Mouse (Mus musculus): ENCODE measurements around the gene Olfr394. TPM values are rescaled to one million over a fixed set of nuclear protein-coding genes. Genes with fewer than 3 reads are reported as not detected.
"Not testable (repeated sequence)": the region's sequence is repeated elsewhere in the genome, so short reads cannot be mapped to it uniquely, and the experiment has no call there.

Olfr394 gene
- not detected in 2 replicates for polyA plus RNA-seq (2015; fragmentation: Nextera tagmentation; extraction: Ambion mirVana)

- 83% methylated on average over 1 of the region's 1 CpGs for WGBS
- 0 out of 2 replicates have a peak, but pooled peaks cover 2% of the 10 kb centered on the region for H3K9me3 ChIP-seq (replicated peaks; ENCODE audit: control insufficient read depth, low read length)
Observed at GRCm38 (mm10) chr11:73890671-73891070, at the start of gene Olfr394. Gene Olfr394 (minus strand): TSS chr11:73890771.

DNA sequence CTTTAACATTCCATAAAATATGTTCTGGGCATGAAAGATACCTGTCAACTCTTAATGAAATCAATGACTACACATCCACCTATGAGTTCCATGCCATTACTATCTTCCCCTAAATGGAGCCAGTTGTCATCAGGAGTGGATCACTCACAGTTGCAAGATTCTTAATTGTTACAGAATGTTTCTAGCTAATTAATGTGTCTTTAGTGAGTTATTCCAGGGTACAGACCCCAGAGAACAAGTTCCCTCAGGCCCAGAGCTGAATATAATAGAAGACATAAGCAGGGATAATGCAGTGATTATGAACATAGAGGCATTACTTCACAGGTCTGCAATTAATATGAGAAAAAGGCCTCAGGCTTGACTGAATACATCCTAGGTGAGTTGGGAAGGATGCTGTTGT lies 45.8 kb upstream of the Olfr394 start, which contains the start of gene Olfr23:
TSS of gene Olfr23 (plus strand) at position 301 of the 400 bp plus-strand sequence.
- ATAC-seq (replicated peaks; ENCODE audit: extremely low read depth, insufficient read depth, low FRiP score) = no peak
- H3K4me1 ChIP-seq (ENCODE audit: control insufficient read depth, insufficient read depth, low read length) = no peaks in the 10 kb centered on the region
- H3K4me2 ChIP-seq (ENCODE audit: low read depth, low read length) = no peak within 1 kb of the TSS
- H3K27me3 ChIP-seq (ENCODE audit: control insufficient read depth, insufficient read depth, low read length) = no peaks in the 10 kb centered on the region
- H3K27ac ChIP-seq (ENCODE audit: low read length) = no peak within 1 kb of the TSS
- H3K9ac ChIP-seq (ENCODE audit: low read length) = no peak within 1 kb of the TSS
- H3K4me3 ChIP-seq (ENCODE audit: low read length) = no peak within 1 kb of the TSS
- H3K36me3 ChIP-seq (ENCODE audit: control insufficient read depth, insufficient read depth) = no peaks in the 10 kb centered on the region
- H3K9me3 ChIP-seq (replicated peaks; ENCODE audit: control insufficient read depth, low read length) = peaks cover 2% of the 10 kb centered on the region; the same call in 1 of the 2 replicates

More at GRCm38 (mm10) chr11:73890671-73891070, at the start of gene Olfr394:
- Histone ChIP-seq H3K4me2 (ENCODE audit: low read depth, low read length) (no peak within 1 kb of the TSS), H3K4me1 (ENCODE audit: control insufficient read depth, insufficient read depth, low read length) (no peaks in the 10 kb centered on the region), H3K27ac (ENCODE audit: low read length) (no peak within 1 kb of the TSS), H3K36me3 (ENCODE audit: control insufficient read depth, insufficient read depth) (no peaks in the 10 kb centered on the region), H3K9ac (ENCODE audit: low read length) (no peak within 1 kb of the TSS), H3K4me3 (ENCODE audit: low read length) (no peak within 1 kb of the TSS), H3K27me3 (ENCODE audit: control insufficient read depth, insufficient read depth, low read length) (no peaks in the 10 kb centered on the region)
- no peak for ATAC-seq (replicated peaks; ENCODE audit: extremely low read depth, insufficient read depth, low FRiP score)

GRCm38 (mm10) chr11:73909199-73909598 lies 18.6 kb upstream of the Olfr394 start, which contains the start of gene Olfr395:
Gene Olfr395 (minus strand): TSS chr11:73909299.
- H3K27me3 ChIP-seq (ENCODE audit: control insufficient read depth, insufficient read depth, low read length); H3K9me3 ChIP-seq (replicated peaks; ENCODE audit: control insufficient read depth, low read length); H3K9ac ChIP-seq (ENCODE audit: low read length); H3K4me3 ChIP-seq (ENCODE audit: low read length); H3K27ac ChIP-seq (ENCODE audit: low read length); H3K4me2 ChIP-seq (ENCODE audit: low read depth, low read length); ATAC-seq (replicated peaks; ENCODE audit: extremely low read depth, insufficient read depth, low FRiP score); H3K4me1 ChIP-seq (ENCODE audit: control insufficient read depth, insufficient read depth, low read length); H3K36me3 ChIP-seq (ENCODE audit: control insufficient read depth, insufficient read depth): not testable (repeated sequence)
- 59% methylated on average over 4 of the region's 4 CpGs for WGBS

- Histone ChIP-seq H3K27ac (ENCODE audit: low read length) (no peak within 1 kb of the TSS), H3K9ac (ENCODE audit: low read length) (no peak within 1 kb of the TSS), H3K9me3 (replicated peaks; ENCODE audit: control insufficient read depth, low read length) (no peaks in the 10 kb centered on the region), H3K27me3 (ENCODE audit: control insufficient read depth, insufficient read depth, low read length) (no peaks in the 10 kb centered on the region), H3K36me3 (ENCODE audit: control insufficient read depth, insufficient read depth) (no peaks in the 10 kb centered on the region), H3K4me3 (ENCODE audit: low read length) (no peak within 1 kb of the TSS), H3K4me1 (ENCODE audit: control insufficient read depth, insufficient read depth, low read length) (no peaks in the 10 kb centered on the region), H3K4me2 (ENCODE audit: low read depth, low read length) (no peak within 1 kb of the TSS)
- ATAC-seq (replicated peaks; ENCODE audit: extremely low read depth, insufficient read depth, low FRiP score) = no peak
Observed at GRCm38 (mm10) chr11:73851354-73851753, 39.2 kb downstream of the Olfr394 start, which contains the start of gene Olfr393. Gene Olfr393 (minus strand): TSS chr11:73851454.

Other genes starting within 250 kb of the Olfr394 start
- not detected in 2 replicates for gene Zfp735, start 202.0 kb downstream of the Olfr394 start, polyA plus RNA-seq (2015; fragmentation: Nextera tagmentation; extraction: Ambion mirVana)
- gene Olfr389, start 110.1 kb downstream of the Olfr394 start, polyA plus RNA-seq (2015; fragmentation: Nextera tagmentation; extraction: Ambion mirVana) = not detected in 2 replicates
- not detected in 2 replicates for gene Olfr390, start 107.8 kb downstream of the Olfr394 start, polyA plus RNA-seq (2015; fragmentation: Nextera tagmentation; extraction: Ambion mirVana)
- gene Olfr391-ps, start 87.7 kb downstream of the Olfr394 start, polyA plus RNA-seq (2015; fragmentation: Nextera tagmentation; extraction: Ambion mirVana) = not detected in 2 replicates
- gene Olfr392, start 73.7 kb downstream of the Olfr394 start, polyA plus RNA-seq (2015; fragmentation: Nextera tagmentation; extraction: Ambion mirVana) = not detected in 2 replicates
- not detected in 2 replicates for gene Olfr393, start 39.3 kb downstream of the Olfr394 start, polyA plus RNA-seq (2015; fragmentation: Nextera tagmentation; extraction: Ambion mirVana)
- not detected in 2 replicates for gene Olfr395, start 18.5 kb upstream of the Olfr394 start, polyA plus RNA-seq (2015; fragmentation: Nextera tagmentation; extraction: Ambion mirVana)
- gene Olfr23, start 45.9 kb upstream of the Olfr394 start, polyA plus RNA-seq (2015; fragmentation: Nextera tagmentation; extraction: Ambion mirVana) = not detected in 2 replicates
- not detected in 2 replicates for gene Olfr397, start 70.0 kb upstream of the Olfr394 start, polyA plus RNA-seq (2015; fragmentation: Nextera tagmentation; extraction: Ambion mirVana)
- not detected in 2 replicates for gene Olfr398, start 99.6 kb upstream of the Olfr394 start, polyA plus RNA-seq (2015; fragmentation: Nextera tagmentation; extraction: Ambion mirVana)
- not detected in 2 replicates for gene Olfr139, start 165.8 kb upstream of the Olfr394 start, polyA plus RNA-seq (2015; fragmentation: Nextera tagmentation; extraction: Ambion mirVana)
- not detected in 2 replicates for gene Olfr399, start 165.8 kb upstream of the Olfr394 start, polyA plus RNA-seq (2015; fragmentation: Nextera tagmentation; extraction: Ambion mirVana)
- gene Zfp616, start 179.2 kb upstream of the Olfr394 start, polyA plus RNA-seq (2015; fragmentation: Nextera tagmentation; extraction: Ambion mirVana) = not detected in 2 replicates
- gene Olfr401, start 222.9 kb upstream of the Olfr394 start, polyA plus RNA-seq (2015; fragmentation: Nextera tagmentation; extraction: Ambion mirVana) = not detected in 2 replicates